Mouse (Mus musculus) heart, embryonic 14.5 days (tissue): ENCODE measurements at regions not wholly inside any gene's neighbourhood (a gene's known extent, or its start where the extent isn't known, plus 50 kb on each side); places are given as distances from the start of the nearest gene placed in this dataset.

Experiments used
- ATAC-seq: fragments of 200-750 bp; cut with Nextera tagmentation; 2 replicates; pipeline ENCODE4 v1.8.0; 2017; ENCODE audit warnings: low read depth, moderate TSS enrichment; ENCODE audit not compliant: insufficient number of reproducible peaks, insufficient read depth, low FRiP score
- H3K27ac ChIP-seq, 2 experiments: fragments of 200-500 bp in 1 of 2; fragments of 300-500 bp in 1 of 2; sonication (generic) in 1 of 2; replicated peaks in 1 of 2; 2 replicates each; pipeline ENCODE4 v1.5.1; 2012 to 2014; ENCODE audit warnings: low read depth in 2 of 2, low read length in 2 of 2, control low read depth in 1 of 2, mild to moderate bottlenecking in 1 of 2, mixed read lengths in 1 of 2; ENCODE audit not compliant: control insufficient read depth in 1 of 2, insufficient read depth in 1 of 2
- H3K27me3 ChIP-seq: fragments of 300-500 bp; sonication (generic); 2 replicates; pipeline ENCODE4 v1.6.1; 2014; ENCODE audit warnings: mild to moderate bottlenecking, low read length, control low read depth; ENCODE audit not compliant: control insufficient read depth, insufficient read depth
- H3K36me3 ChIP-seq: fragments of 300-500 bp; sonication (generic); 2 replicates; pipeline ENCODE4 v1.6.1; 2014; ENCODE audit warnings: mild to moderate bottlenecking, control low read depth, low read length, mixed read lengths; ENCODE audit not compliant: control insufficient read depth, insufficient read depth
- H3K4me1 ChIP-seq, 2 experiments: fragments of 200-500 bp in 1 of 2; fragments of 300-500 bp in 1 of 2; sonication (generic) in 1 of 2; 2 replicates each; pipeline ENCODE4 v1.6.1; 2012 to 2014; ENCODE audit warnings: low read length in 2 of 2, control low read depth in 1 of 2, mixed read lengths in 1 of 2; ENCODE audit not compliant: control insufficient read depth in 2 of 2, insufficient read depth in 2 of 2
- H3K4me2 ChIP-seq: fragments of 300-500 bp; sonication (generic); 2 replicates; pipeline ENCODE4 v1.6.1; 2014; ENCODE audit warnings: mild to moderate bottlenecking, low read length
- H3K4me3 ChIP-seq, 2 experiments: fragments of 200-500 bp in 1 of 2; fragments of 300-500 bp in 1 of 2; sonication (generic) in 1 of 2; 2 replicates each; pipeline ENCODE4 v1.5.1; 2012 to 2014; ENCODE audit warnings: low read length in 2 of 2, mild to moderate bottlenecking in 2 of 2, control low read depth in 1 of 2, low read depth in 1 of 2, moderate library complexity in 1 of 2; ENCODE audit not compliant: control insufficient read depth in 1 of 2, insufficient read depth in 1 of 2
- H3K9ac ChIP-seq: fragments of 300-500 bp; sonication (generic); 2 replicates; pipeline ENCODE4 v1.6.1; 2014; ENCODE audit warnings: mild to moderate bottlenecking, low read length
- H3K9me3 ChIP-seq: fragments of 300-500 bp; sonication (generic); 2 replicates; pipeline ENCODE4 v1.6.1; 2016; ENCODE audit warnings: low read length, control low read depth; ENCODE audit not compliant: control insufficient read depth
- WGBS: fragments of 180-500 bp; shearing (Covaris S2); extraction: QIAGEN DNeasy Blood & Tissue Kit; methylation state at CpG from one replicate; pipeline ENCODE4 v1.1.7; 2014; 5-methylcytosine and 5-hydroxymethylcytosine counted together

- Histone ChIP-seq H3K9me3 (no peaks in the 10 kb centered on the region), H3K27me3 (no peaks in the 10 kb centered on the region), H3K4me2 (no peak overlapping the region), H3K27ac (no peak overlapping the region), H3K36me3 (no peaks in the 10 kb centered on the region), H3K9ac (no peak overlapping the region), H3K4me1 (no peaks in the 10 kb centered on the region), H3K4me3 (no peak overlapping the region)
- no peak for ATAC-seq
- 40% methylated on average over 3 of the region's 3 CpGs for WGBS
Observed at GRCm38 (mm10) chr15:61450217-61450616, 527.4 kb upstream of the A1bg start.

- H3K4me3 ChIP-seq = no peak overlapping the region
- no peak overlapping the region for H3K9ac ChIP-seq
- WGBS = 76% methylated on average over 2 of the region's 2 CpGs
- H3K4me2 ChIP-seq = no peak overlapping the region
- H3K4me1 ChIP-seq = no peaks in the 10 kb centered on the region
- no peaks in the 10 kb centered on the region for H3K36me3 ChIP-seq
- no peak for ATAC-seq
- no peaks in the 10 kb centered on the region for H3K9me3 ChIP-seq
- no peaks in the 10 kb centered on the region for H3K27me3 ChIP-seq
- no peak overlapping the region for H3K27ac ChIP-seq
Observed at GRCm38 (mm10) chr15:61448482-61448881, 525.7 kb upstream of the A1bg start.

- H3K4me3 ChIP-seq = no peak overlapping the region
- H3K9me3 ChIP-seq = no peaks in the 10 kb centered on the region
- no peak overlapping the region for H3K4me2 ChIP-seq
- no peak overlapping the region for H3K9ac ChIP-seq
- no peak overlapping the region for H3K27ac ChIP-seq
- no peaks in the 10 kb centered on the region; a peak in 1 of 4 replicates for H3K4me1 ChIP-seq
- 85% methylated on average over 4 of the region's 4 CpGs for WGBS
- ATAC-seq = no peak
- H3K27me3 ChIP-seq = no peaks in the 10 kb centered on the region
- no peaks in the 10 kb centered on the region for H3K36me3 ChIP-seq
Observed at GRCm38 (mm10) chr15:61446053-61446840, 523.4 kb upstream of the A1bg start.

GRCm38 (mm10) chr15:61441734-61442398 lies 519.1 kb upstream of the A1bg start:
- Histone ChIP-seq H3K27ac (no peak overlapping the region; a peak in 1 of 4 replicates), H3K27me3 (no peaks in the 10 kb centered on the region), H3K9me3 (no peaks in the 10 kb centered on the region), H3K36me3 (no peaks in the 10 kb centered on the region), H3K4me3 (no peak overlapping the region), H3K4me1 (no peaks in the 10 kb centered on the region; a peak in 1 of 4 replicates), H3K9ac (no peak overlapping the region), H3K4me2 (no peak overlapping the region)
- no peak for ATAC-seq
- WGBS = 73% methylated on average over 4 of the region's 4 CpGs

- no peaks in the 10 kb centered on the region for H3K36me3 ChIP-seq
- no peaks in the 10 kb centered on the region; a peak in 1 of 4 replicates for H3K4me1 ChIP-seq
- no peak overlapping the region for H3K27ac ChIP-seq
- H3K9ac ChIP-seq = no peak overlapping the region
- 87% methylated on average over 2 of the region's 2 CpGs for WGBS
- no peak for ATAC-seq
- no peak overlapping the region for H3K4me3 ChIP-seq
- no peaks in the 10 kb centered on the region for H3K9me3 ChIP-seq
- H3K4me2 ChIP-seq = no peak overlapping the region
- no peaks in the 10 kb centered on the region for H3K27me3 ChIP-seq
Observed at GRCm38 (mm10) chr15:61441012-61441411, 518.2 kb upstream of the A1bg start.

GRCm38 (mm10) chr15:61440284-61440683 lies 517.5 kb upstream of the A1bg start:
- Histone ChIP-seq H3K4me1 (no peaks in the 10 kb centered on the region; a peak in 1 of 4 replicates), H3K27ac (no peak overlapping the region), H3K4me2 (no peak overlapping the region), H3K9me3 (no peaks in the 10 kb centered on the region), H3K27me3 (no peaks in the 10 kb centered on the region), H3K9ac (no peak overlapping the region), H3K36me3 (no peaks in the 10 kb centered on the region), H3K4me3 (no peak overlapping the region)
- WGBS = 55% methylated on average over 2 of the region's 2 CpGs
- no peak for ATAC-seq

GRCm38 (mm10) chr15:61439623-61440170 lies 516.9 kb upstream of the A1bg start:
- no peaks in the 10 kb centered on the region for H3K27me3 ChIP-seq
- no peak overlapping the region for H3K4me3 ChIP-seq
- no peak overlapping the region for H3K4me2 ChIP-seq
- no peaks in the 10 kb centered on the region; a peak in 1 of 4 replicates for H3K4me1 ChIP-seq
- no peaks in the 10 kb centered on the region for H3K36me3 ChIP-seq
- no peaks in the 10 kb centered on the region for H3K9me3 ChIP-seq
- ATAC-seq = no peak
- H3K9ac ChIP-seq = no peak overlapping the region
- WGBS = 83% methylated on average over 2 of the region's 2 CpGs
- H3K27ac ChIP-seq = no peak overlapping the region
